Mouse (Mus musculus) cerebellum, adult 11-12 months (tissue): ENCODE results near the gene Podn.

Source experiments
- DNase-seq: peaks from one replicate; pipeline ENCODE4 v3.0.0; 2022

The Podn gene

DNA sequence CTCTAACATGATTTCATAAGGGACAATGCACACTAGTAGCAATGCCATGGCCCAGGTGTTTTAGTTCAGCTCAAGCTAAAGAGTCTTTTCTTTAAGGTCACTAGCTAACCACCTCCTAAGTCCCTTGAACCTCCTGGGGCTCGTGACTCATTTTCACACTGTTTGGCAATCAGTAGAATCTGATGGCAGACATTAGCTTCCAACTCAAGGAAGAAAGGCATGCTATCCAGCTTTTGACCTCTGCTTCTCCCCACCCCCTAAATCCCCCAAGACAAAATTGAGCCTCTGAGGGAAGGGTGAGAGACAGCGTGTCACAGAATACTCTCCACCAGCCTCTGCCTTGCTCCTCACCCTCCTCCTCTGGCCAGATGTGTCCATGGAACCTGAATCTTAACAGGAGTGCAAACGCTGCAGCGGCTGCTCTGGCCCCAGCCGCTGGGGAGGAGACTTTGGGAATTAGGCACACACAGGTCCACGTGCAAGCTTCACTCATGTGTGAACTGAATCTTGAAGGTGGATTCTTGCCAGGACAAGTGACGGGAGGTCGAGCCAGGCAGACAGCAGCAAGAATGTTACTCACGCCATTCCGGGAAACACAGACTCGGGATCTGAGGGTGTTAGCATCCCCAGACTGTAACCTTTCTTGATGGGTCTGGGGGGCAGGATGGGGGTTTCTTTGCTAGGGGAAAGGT lies 97.5 kb downstream of the Podn start:
- no peak for DNase-seq

DNA sequence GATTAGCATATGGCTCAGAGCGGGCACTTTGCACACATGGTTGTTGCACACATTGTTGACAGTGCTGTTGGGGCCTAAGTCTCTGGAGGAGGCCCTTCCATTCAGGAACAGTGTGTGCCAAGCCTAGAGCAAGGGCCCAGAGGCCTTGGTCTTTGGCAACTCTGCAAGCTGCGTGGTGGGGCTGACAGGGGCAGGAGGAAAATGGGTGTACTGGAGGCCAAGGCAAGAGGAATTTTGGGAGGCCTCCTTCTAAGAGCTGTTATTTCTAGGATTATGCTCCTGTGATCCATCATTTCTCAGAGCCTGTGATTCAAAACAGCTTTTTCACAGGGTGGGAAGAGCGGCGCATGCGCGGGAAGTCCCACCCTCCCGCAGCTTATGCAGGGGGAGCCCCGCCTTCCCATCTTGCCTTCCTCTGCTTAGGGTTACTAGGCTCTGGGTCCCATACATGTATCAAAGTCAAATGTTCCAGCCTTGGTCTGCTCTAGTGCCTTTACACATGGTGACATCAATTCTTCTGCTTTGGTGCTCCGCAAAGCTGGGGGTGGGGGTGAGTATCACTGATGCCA lies 99.7 kb downstream of the Podn start:
- no peak for DNase-seq

DNA sequence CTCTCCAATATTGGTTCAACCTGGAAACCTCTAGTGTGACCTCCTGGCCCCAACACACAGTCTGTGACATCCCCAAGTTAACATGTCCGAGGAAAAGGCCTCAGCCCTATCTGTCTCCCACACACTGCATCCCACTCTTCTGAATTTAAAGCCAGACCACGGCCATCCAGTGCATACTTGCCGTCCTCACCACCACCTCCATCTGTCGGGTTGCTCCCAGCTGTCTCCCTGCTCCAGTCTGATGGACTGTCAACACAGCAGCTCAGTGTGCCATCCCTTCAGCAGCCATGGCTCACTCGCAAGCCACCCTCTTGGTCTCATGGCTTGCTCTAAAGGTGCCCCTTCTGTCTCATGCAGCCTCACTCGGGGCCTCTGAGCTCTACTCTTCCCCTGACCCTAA lies 100.5 kb downstream of the Podn start:
- DNase-seq: no peak

DNA sequence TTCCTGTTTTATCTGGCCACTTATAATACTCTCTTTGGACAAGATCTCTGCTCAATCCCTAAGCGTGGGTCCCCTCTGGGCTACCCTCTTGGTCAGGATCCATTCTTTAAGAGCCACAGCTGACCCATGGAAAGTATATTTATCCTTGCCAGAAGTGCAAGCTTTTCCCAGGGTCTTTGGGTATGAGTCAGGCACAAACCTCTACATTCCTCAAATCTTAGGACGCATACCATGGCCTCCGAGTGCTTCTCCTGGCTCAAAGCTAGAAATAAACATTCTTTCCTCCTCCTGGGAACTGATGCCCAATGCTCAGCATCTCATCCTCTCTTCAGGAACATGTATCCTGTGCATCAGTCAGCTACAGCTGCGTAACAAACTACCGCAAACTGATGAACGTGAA lies 101.2 kb downstream of the Podn start:
- no peak for DNase-seq

DNA sequence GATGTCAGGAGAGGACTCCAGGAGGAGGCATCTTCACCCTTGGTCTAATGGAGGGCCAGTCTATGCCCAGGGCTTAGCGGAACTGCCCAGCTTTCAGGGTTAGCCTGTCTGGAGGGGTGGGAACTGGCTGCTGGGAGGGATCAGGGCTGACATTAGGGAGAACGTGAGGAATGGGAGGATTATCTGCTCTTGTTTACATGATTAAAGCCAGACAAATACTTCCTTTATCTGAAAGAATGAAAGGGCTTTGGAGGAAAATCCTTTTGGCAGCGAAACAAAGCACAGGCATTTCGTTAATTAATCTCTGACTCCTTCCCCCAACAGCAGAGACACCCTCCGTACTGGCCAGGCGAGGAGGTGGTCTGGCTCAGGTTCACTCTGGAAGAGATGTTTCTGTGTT lies 104.4 kb downstream of the Podn start:
- DNase-seq: no peak

DNA sequence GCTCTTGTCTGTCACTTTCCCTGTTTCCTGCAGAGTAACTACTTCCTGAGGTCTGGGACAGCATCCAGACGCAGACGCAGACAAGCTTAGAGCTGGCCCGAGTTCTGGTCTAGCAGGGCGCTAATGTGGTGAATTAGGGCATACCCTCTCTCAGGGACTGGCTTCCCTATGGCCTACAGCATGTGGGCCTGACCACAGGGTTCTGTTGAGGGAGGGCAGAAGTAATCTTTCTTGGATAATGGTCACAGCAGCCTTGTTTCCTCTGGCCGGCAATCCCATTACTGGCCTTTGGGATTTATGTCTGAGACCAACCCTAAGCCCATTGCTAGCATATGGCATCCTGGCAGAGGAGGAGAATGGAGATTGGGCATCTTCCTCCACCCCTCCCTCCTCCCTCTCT lies 105.4 kb downstream of the Podn start:
- DNase-seq: peak; percentile 62

DNA sequence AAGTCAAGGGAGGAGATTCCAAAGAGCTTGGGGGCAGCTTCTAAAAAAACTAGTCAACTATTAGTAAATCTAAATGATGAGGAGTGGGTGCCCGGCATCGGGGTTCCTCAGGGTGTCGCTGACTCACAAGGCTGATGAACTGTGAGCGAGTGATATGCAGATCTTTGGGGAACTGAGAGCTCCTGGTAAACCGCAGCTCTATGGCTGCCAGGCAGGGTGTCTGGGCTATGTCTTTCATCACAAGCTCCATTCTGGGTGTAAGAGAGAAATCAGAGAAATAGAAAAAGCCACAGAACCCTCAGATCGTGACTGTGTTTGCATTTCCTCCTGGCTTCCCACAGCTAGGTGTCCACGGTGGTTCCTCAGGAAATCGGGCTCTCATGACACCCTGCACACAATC lies 107.3 kb downstream of the Podn start:
- no peak for DNase-seq

DNA sequence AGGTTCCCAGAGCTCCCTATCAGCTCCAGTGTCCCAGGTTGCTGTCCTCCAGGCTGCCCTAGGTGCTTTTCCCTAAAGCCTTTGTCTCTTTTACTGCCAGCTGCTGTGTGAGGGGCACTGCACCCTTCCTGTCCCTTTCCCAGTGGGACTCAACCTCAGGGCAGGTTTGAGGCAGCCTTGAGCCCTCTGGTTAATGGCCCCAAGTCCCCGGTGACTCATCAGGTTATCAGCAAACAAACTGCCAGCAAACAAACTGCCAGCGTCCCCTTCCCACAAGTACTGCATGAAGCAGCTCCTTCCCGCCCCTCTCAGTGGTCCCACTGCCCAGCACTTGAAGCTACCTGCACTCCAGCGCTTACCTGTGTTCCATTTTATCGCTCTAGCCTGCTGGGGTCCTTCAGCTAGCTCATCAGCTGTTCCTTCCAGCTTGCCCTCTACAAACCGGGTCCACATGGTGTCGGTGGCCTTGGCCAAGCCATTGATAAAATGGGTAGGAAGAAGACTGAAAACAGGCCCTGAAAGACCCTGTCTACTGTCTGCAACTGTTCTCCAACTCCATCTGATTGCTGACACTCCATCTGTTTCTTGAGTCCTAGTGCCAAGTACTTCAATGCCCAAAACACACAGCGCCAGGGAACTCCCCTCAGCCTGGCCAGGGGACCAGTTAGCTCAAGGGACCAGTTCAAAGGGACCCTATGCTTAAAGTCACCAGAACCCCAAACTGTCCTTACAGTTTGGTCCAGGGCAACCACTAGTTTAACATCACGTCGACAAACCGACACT lies 109.7 kb downstream of the Podn start:
- DNase-seq: no peak

DNA sequence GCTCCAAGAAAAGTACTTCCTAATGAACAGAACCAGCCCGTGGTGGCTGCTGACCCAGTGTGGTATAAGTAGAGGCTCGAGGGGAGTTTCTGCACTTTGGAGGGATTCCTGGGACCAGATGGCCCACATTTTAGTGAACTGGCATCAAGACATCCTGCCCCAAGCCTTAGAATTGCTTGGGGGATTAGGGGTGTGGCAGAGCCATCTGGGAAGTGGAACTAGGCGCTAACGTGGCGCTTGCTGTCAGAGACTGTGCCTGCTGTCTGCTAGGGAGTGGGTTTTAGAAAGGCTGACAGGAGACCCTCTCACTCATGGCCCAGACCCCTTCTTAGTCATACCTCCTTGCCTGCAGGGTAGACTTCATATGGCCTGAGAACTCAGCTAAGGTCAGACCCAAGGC lies 110.4 kb downstream of the Podn start:
- no peak for DNase-seq

DNA sequence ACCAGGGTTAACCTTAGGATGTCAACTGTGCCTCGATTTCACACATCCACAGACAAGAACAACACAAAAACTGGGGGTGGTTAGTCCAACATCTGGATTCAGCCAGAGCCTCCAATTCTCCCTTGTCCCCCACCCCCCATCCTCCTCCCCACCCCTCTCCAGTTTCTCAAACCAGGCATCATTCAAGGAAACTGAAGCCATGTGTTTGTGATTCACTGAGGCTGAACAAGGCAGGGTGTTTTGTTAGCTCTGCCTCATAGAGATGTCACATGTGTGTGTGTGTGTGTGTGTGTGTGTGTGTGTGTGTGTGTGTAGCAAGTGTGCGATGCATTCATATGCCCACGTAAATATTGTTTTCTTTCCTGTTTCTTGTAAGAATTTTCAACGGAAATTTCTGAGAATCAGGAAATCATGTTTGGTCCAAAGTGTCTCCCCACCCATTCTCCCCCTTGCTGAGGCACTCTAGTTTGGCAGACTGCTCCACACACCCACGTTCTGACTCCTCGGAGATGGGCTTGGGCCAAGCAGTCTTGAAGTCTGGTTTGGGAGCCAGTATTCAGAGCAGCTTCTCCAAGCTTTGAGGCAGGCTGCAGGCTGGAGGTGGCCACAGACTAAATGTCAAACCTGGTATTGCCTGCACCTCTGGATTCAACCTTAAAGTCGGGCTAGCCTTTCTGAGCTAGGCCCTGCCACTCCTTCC lies 111.8 kb downstream of the Podn start:
- no peak for DNase-seq

DNA sequence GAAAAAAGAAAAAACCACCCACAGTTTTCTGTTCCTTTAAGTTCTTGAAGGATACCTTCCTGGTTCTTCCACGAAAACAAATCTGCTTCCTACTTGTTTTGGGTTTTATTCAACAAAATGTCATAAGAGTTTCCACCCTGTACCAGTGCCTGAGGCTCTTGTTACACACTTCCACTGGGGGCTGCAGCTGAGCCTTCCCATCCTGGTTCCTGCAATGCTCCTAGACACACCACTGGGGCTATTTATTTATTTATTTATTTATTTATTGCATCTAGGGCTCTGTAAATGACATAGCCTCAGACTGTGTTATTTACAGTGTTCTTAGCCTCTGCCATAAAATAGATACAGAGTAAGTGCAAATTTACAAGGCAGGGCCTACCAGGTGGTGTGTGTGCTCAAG lies 112.5 kb downstream of the Podn start:
- no peak for DNase-seq

DNA sequence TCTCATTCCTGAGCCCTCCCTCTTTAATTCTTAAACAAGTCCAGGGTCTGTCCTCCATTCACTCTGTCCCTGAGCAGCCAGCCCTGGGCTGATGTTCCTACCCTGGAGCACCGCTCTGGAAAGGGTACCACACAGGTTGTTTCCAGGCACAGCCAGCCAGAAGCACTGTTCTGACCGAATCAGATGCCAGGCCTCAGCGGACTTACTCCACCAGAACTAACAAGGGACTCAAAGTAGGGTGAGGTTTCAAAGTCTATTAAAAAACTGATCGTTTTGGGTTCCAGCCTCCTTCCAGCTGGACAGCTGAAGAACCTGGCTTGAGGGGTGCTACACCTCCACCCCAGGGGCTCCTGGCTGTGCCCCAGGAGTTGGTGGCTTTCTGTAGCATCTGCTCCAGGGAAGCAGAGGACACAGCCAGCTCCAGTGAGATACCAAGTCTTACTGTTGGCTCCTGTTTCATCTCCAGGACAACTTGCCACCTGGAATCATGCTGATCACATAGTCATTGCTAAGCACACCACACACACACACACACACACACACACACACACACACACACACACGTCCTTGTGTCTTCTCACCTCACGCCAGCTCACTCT lies 116.1 kb downstream of the Podn start:
- peak; percentile 37 for DNase-seq

DNA sequence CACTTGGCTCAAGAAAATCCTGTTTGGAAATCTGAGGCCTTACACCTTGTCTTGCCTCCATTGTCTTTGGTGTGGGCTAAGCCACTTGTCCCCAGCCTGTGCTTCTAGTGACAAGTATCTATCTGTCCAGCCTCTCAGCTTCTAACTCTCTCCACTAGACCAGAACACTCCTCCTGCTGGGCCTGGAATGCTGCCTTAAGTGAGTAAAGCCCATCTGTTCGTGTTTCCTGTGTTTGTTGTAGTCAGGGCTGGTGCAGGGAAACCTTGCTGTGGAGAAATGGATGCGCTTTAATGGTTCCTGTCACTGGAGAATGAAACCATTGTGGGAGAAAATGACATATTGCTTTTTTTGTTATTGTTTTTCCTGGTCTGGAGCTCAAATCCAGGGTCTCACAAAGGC lies 116.7 kb downstream of the Podn start:
- peak; percentile 86 for DNase-seq

DNA sequence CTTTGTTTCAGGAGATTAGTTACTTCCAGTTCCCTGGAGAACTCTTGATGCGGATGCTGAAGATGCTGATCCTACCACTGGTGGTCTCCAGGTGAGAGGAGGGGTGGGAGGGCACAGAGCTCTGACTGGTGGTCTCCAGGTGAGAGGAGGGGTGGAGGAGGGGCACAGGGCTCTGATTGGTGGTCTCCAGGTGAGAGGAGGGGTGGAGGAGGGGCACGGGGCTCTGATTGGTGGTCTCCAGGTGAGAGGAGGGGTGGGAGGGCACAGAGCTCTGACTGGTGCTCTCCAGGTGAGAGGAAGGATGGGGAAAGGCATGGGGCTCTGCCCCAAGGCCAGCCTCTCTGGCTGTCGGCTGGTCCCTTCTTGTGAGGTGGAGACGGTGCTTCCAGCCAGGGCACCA lies 118.7 kb downstream of the Podn start:
- DNase-seq: no peak

DNA sequence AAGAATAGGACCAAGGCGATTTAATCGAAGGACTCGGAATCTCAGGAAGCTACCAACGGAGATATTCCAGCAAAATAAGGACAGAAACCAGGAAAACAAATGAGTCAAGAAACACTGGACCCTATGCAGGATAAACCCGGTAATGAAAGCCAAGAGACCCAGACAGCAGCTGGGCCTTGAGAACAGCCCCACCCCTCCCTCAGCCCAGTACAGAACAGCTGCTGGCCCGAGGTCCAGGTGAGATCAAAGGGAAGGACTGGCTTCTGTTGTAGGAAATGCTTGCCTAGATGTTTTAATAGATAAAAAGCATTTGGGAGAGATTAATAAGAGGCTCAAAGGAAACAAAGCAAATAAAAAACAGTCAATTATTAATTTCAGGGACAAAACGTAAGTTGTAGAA lies 121.2 kb downstream of the Podn start:
- DNase-seq: no peak

DNA sequence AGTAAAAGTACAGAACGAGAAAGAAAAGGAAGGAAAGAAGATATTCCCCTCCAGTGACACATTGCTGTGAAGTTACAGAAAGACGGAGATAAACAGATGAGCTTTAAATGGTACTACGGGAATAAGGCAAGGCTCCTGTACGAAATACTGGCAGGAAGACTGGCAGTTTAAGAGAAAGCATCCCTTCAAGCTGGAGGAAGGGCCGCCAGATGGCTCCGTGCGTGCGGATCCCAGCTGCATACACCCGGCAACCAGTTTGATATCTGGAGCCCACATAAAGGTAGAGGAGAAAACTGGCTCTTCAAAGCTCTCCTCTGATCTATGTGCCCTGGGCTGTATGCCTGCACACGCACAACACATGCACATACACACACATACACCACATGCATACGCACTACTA lies 121.7 kb downstream of the Podn start:
- no peak for DNase-seq

DNA sequence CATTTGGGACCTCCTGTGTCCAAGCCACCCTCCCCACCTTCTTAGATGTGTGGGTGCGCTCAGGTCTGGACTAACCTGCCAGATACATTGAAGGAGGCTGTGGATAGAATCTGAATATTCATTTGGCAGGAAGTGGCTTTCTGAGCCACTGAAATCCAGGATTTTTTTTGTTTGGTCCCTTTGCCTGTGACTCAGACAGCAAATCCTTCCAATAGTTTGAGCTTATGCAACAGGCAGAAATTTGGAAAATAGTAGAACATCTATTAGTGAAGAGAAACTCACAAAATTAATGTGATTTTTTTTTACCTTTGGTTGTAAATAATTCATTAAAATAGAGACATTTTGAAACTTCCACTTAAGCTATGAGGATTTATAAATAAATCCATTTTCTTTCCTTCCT lies 125.1 kb downstream of the Podn start:
- DNase-seq: no peak

DNA sequence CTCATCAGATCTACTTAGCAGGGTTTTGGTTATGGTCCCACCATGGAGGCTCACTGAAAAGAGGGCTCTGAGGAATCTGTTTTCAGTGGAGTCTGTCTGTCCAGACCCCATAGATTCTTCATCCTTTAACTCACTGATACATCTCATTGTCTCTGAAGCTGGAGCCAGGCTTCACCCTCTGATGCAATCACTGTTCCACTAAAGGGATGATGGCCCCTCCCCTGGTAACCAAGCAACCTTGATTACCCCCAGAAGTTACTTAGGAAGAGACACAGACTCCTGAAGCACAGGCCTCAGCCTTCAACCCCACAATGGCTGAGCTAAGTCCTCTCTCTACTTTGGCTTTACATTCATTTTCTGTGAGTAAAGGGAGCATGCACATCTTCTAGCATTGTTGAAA lies 126.5 kb downstream of the Podn start:
- no peak for DNase-seq

DNA sequence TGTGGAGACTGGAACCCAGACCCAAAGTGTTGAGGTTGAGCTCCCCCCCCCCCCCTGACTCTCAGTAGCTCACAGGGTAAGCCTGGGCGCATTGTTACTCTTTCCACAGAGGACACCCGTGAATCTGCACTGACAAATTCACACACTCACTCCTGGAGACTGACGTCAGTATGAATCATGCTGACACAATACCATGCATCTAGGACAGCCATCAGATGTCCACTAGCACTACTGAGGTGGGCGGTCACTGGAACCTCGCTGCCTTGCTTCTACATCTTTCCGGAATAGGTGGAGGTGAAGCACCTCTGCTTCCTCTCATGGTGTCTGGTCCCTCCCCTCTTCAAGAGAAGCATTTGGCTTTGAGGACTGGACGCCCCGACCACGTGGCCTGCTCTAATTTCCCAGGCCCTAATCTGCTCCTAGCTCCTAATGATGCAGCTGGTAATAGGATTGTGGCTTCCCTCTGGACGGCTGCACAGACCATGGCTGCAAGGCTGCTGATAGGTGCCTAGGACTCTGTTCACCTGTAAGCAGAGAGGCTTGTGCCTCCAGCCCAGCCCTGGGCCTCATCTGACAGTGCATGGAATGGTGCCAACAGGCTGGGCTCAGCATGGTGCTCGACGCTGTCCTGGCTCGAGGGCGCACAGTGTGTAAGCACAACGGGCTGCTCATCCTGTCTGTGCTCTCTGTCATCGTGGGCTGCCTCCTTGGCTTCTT lies 128.1 kb downstream of the Podn start, which contains the start of gene Slc1a7:
Gene Slc1a7, plus strand, starts transcription at position 367 of the 717 bp plus-strand sequence.
- DNase-seq: no peak

DNA sequence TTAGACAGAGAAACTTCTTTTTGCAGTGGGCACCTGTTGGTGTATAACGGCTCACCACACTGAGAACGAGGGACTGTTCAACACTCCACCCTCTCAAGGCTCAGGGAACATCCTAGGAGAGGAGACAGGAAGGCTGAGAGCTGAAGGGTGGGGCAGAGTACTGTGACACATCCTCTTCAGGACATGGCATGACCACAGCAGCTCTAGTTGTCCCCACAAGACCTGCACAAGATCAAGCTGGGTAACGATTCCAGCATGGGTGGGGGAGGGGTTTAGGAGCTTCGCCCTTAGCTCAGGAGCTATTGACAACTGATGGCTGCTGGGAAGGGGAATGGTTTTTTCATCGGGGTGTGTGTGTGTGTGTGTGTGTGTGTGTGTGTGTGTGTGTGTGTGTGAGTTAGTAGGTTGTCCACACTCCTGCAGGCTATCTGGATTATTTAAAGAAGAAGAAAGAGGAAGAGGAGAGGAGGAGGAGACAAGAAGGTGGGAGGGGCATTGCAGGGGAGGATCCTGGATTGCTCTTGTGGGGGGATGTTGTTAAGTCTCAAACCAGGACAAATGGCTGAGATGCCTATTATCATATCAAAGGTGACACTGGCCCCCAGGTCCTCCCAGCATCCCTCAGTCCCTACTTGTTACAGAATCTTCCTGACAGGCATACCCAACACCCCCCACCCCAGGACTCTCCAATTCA lies 129.7 kb downstream of the Podn start:
- DNase-seq: no peak
